Comparison of ENCODE assay signal across 9 mouse cellular contexts in the genomic region with DNA sequence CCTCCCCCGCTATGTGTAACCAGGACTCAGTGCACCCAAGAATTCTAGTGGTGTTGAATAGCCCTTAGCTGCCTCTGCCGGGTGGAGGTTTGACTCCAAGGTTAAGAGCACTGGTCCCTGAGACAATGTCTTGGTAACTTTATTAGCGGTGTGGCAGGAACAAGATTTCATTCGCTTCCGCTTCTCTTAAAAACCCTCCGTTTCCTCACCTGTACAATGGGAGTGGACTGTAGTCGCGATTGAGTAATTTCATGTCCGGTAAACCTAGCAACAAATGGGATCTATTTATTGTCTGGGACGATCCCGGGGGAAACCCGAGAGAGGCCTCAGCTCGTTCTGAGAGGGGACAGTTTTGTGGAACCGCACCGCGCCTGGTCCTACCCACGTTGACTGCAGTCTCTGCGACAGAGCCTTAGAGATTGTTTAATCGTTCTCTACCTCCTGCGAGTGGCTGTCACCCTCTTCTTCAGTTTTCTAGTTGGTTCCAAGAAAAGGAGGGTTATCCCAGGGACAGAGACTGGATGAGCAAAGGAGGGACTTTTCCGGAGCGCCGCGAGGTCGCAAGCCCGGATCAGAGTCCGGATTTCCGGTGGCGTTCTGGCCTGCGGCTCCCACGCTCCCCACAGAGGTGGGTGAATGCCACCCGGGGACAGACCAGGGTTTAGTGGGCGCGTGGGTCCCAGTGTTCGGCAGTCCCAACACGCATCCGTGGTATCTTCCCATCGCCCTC. TPM values are rescaled to one million over a fixed set of nuclear protein-coding genes. Genes with fewer than 3 reads are reported as not detected.
DNase-seq lines count a peak whose midpoint lies in the region; ATAC-seq and TF ChIP-seq lines count a peak whose summit lies in the region.
"Had no signal": no experiment of that assay in that cellular context is flagged by ENCODE, and none has a peak within 500 bp of the region (broad histone marks: within the 10 kb centered on the region; RNA-seq: fewer than 3 reads in every experiment).

No protein-coding gene starts in this region.

- TF ChIP-seq POLR2A in cerebellum, adult 2 months (IDR thresholded peaks at IDR 0.05; ENCODE audit: borderline replicate concordance, insufficient read depth, low read length): no peak

- intact Hi-C loops in heart, postnatal 10 days (cut with DNase I): loop anchor here (5.0 to 10.0 kb wide), 7 partner anchors 284 to 1269 kb away; no protein-coding TSS in a partner anchor

- ATAC-seq in limb, embryonic 11.5 days (ENCODE audit: insufficient number of reproducible peaks, low FRiP score, low TSS enrichment, low read depth): no peak
- ATAC-seq in neural tube, embryonic 12.5 days (ENCODE audit: low FRiP score, low read depth): no peak

- DNase-seq in cerebellum, adult 2 months: peak in 1 of 2 experiments; percentile 34
- DNase-seq in cerebellum, adult 9-11 months: no peak
- DNase-seq in embryo, embryonic 9.5 days (ENCODE audit: extremely low spot score): peak; percentile 54
- DNase-seq in heart, postnatal 10 days: peak; percentile 56 to 61
- DNase-seq in limb, embryonic 11.5 days (ENCODE audit: low spot score): peak; percentile 48
- DNase-seq in urinary bladder, adult 18-20 months (ENCODE audit: low spot score in 2 of 2): no peak
- DNase-seq in left cerebral cortex, adult 11 months (ENCODE audit: low spot score): no peak

- H3K27ac ChIP-seq in cerebellum, adult 2 months (ENCODE audit: insufficient read depth, low read length): no peak overlapping the region
- H3K27ac ChIP-seq in limb, embryonic 11.5 days (replicated peaks; ENCODE audit: low read depth, low read length): no peak overlapping the region
- H3K27ac ChIP-seq in neural tube, embryonic 12.5 days: no peak overlapping the region

- TF ChIP-seq CTCF in cerebellum, adult 2 months (IDR thresholded peaks at IDR 0.05; ENCODE audit: borderline replicate concordance, insufficient read depth, low read depth, low read length): no peak

- no peaks in the 10 kb centered on the region for H3K9me3 ChIP-seq in limb, embryonic 11.5 days (ENCODE audit: control insufficient read depth, low read length)
- no peaks in the 10 kb centered on the region for H3K9me3 ChIP-seq in neural tube, embryonic 12.5 days

- WGBS in cerebellum, adult 2 months: 38% methylated on average over 38 of the region's 38 CpGs
- 2% methylated on average over 38 of the region's 38 CpGs for WGBS in limb, embryonic 11.5 days
- 2% methylated on average over 38 of the region's 38 CpGs for WGBS in neural tube, embryonic 12.5 days

- peak overlapping the region; percentile 36 for H3K4me3 ChIP-seq in cerebellum, adult 2 months (replicated peaks; ENCODE audit: insufficient read depth, low read depth, low read length)
- H3K4me3 ChIP-seq in limb, embryonic 11.5 days (ENCODE audit: low read depth, low read length): peak overlapping the region; percentile 17
- H3K4me3 ChIP-seq in neural tube, embryonic 12.5 days: peak overlapping the region; percentile 29

- no peaks in the 10 kb centered on the region for H3K4me1 ChIP-seq in cerebellum, adult 2 months (ENCODE audit: control insufficient read depth, insufficient read depth, low read length)
- peaks cover 21% of the 10 kb centered on the region for H3K4me1 ChIP-seq in limb, embryonic 11.5 days (ENCODE audit: control insufficient read depth, insufficient read depth, low read length)
- H3K4me1 ChIP-seq in neural tube, embryonic 12.5 days: peaks cover 29% of the 10 kb centered on the region

- H3K36me3 ChIP-seq in limb, embryonic 11.5 days (ENCODE audit: control insufficient read depth, insufficient read depth, low read length): no peaks in the 10 kb centered on the region
- H3K36me3 ChIP-seq in neural tube, embryonic 12.5 days: no peaks in the 10 kb centered on the region

- H3K27me3 ChIP-seq in cerebellum, adult 2 months (ENCODE audit: control insufficient read depth, insufficient read depth, low read length): no peaks in the 10 kb centered on the region
- peaks cover 10% of the 10 kb centered on the region for H3K27me3 ChIP-seq in limb, embryonic 11.5 days (ENCODE audit: control insufficient read depth, insufficient read depth, low read length)
- H3K27me3 ChIP-seq in neural tube, embryonic 12.5 days (replicated peaks): peaks cover 38% of the 10 kb centered on the region; the same call in 1 of the 2 replicates

- peak overlapping the region; percentile 61 for H3K4me2 ChIP-seq in limb, embryonic 11.5 days (ENCODE audit: low read depth, severe bottlenecking)
- peak overlapping the region; percentile 96 for H3K4me2 ChIP-seq in neural tube, embryonic 12.5 days (replicated peaks)

- peak overlapping the region; percentile 53 for H3K9ac ChIP-seq in limb, embryonic 11.5 days (ENCODE audit: low read length)
- peak overlapping the region; percentile 48; the same call in 1 of the 2 replicates for H3K9ac ChIP-seq in neural tube, embryonic 12.5 days

RNA-seq across cellular contexts. Expression of gene Ebf1, which starts 4.3 kb away (rescaled TPM):
- 24.9 and 26.2 TPM in 2 replicates for polyA plus RNA-seq in cerebellum, adult 2 months (2012; rRNA removed)
- total RNA-seq in heart, postnatal 10 days (2021): 10 to 100 TPM; 29.5 to 35.3 TPM
- polyA plus RNA-seq in limb, embryonic 11.5 days (2014; fragmentation: Nextera tagmentation; extraction: Ambion mirVana): 56.0 and 61.7 TPM in 2 replicates
- 109 and 112 TPM in 2 replicates for polyA plus RNA-seq in neural tube, embryonic 12.5 days (2016; fragmentation: Nextera tagmentation; extraction: Ambion mirVana)
- total RNA-seq: common myeloid progenitor, adult 5-6 weeks had no signal

Comparison
In these comparisons a context has a peak if more than half of its experiments do, and no peak if none do; other contexts are left out.
1. DNase-seq: peak in embryo, embryonic 9.5 days (single experiment), heart, postnatal 10 days (2 of 2) and limb, embryonic 11.5 days (single experiment); none in cerebellum, adult 9-11 months (single experiment), urinary bladder, adult 18-20 months (0 of 2) and left cerebral cortex, adult 11 months (single experiment).
2. Peak in every context shown above with its lines, with median percentiles within 50 percentile points of each other: H3K4me3 ChIP-seq.